Mouse (Mus musculus): ENCODE measurements around the gene Slc44a5. TPM values are rescaled to one million over a fixed set of nuclear protein-coding genes. Genes with fewer than 3 reads are reported as not detected.
A peak's percentile ranks its signal among the peaks of the same experiment; 100 is the strongest.

Slc44a5 gene
- total RNA-seq, 2 experiments from 2014 or later, result not detected

DNA sequence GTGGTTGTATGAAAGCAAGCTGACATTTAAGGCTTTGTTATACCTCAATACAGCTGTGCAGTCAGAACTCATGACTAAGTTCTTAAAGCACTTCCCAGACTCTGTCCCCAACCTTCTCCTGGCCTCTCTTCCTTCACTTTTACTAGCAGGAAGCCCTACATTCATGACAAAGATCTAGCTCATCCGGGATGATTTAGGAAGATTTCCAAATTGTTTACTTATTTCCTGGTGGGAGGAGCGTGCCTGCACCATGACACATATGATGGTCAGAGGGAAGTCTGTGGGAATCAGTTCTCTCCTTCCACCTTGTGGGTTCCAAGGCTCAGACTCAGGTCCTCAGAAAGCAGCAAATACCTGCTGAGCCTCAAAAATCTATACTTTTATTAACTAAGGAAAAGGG lies 317.1 kb downstream of the Slc44a5 start:
- no peak for ATAC-seq (replicated peaks; ENCODE audit: poor library complexity, severe bottlenecking)

GRCm38 (mm10) chr3:154292126-154292525 lies 318.9 kb downstream of the Slc44a5 start:
- no peak for ATAC-seq (replicated peaks; ENCODE audit: poor library complexity, severe bottlenecking)

DNA sequence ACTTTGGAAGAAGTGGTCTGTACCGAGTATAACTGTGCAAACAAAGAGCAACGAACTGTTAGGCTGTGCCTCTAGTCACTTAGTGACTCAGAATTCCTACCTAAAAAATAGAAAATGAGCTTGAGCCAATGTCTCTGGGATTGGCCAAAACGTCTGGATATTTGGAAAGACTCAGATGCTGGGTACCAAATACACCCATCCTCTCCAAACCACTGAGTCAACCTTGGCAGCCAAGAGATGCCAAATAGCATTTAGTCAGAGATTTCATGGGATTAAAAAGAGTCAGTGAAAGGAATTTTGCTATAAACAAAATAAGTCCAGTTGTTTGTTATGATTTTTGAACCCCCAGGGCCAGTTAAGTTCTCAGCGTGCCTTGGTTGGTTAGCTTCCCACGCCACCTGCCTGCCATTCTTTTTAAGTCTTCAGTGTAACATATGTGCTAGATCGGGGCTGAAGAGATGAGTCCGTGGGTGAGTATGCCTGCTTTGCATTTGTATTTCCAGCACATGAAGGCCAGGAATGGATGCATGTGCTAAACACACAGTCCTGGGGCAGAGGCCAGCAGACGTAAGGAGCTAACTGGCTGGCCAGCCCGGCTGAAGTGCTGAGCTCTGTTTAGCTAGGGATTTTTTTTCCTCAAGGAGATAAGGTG lies 320.7 kb downstream of the Slc44a5 start:
- no peak for ATAC-seq (replicated peaks; ENCODE audit: poor library complexity, severe bottlenecking)

DNA sequence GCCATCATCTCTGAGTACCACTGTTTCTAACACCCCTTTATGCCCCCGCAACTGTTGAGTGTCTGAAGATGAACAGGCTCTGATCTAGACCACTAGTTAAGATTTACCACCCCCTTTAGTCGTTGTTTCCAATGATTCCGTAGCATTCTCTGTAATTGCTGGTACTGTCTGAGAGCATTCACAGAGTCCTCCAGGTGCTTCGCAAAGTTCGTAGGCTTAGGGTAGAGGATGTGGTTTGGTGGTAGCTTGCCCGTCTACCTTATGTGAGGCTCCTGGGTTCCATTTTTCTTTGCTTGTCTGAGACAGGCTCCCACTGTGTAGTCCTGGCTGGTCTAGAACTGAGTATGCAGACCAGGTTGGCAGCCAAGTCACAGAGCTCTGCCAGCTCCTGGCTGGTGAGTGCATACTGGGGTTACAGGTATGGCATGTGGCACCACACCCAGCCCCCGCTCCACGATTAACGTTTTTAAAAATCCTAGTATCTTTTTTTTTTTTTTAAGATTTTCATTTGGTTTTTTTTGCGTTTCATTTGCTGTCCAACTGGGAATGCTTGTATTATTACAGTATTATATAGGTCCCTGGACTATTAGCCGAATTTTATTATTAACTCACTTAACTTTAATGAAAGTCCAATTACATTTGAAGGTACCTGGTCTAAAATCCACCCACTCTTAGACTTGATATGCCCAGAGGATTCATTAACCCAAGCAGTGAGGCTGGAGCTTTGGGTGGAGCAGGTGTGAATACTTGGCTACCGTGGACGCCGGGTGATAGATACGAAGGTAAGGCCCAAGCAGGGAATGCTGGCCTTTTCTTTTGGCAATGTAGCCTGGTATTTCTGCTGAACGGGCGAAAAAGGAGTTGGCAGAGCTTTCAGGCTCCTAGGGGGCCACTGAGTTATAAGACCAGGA lies 321.9 kb downstream of the Slc44a5 start:
- ATAC-seq (replicated peaks; ENCODE audit: poor library complexity, severe bottlenecking), result no peak

GRCm38 (mm10) chr3:154297499-154297898 lies 324.3 kb downstream of the Slc44a5 start:
- no peak for ATAC-seq (replicated peaks; ENCODE audit: poor library complexity, severe bottlenecking)

DNA sequence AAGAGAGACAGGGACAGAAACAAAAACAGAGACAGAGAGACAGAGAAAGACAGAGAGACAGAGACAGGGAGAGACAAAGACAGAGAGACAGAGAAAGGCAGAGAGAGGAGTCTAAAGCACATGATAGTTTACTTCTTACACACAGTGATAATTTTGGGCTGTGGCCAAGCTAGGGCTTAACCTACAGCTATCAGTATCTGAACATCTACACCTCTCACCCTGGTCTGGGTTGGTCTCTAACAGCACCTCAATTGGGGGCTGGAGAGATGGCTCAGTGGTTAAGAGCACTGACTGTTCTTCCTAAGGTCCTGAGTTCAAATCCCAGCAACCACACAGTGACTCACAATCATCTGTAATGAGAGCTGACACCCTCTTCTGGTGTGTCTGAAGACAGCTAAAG lies 325.3 kb downstream of the Slc44a5 start:
- no peak for ATAC-seq (replicated peaks; ENCODE audit: poor library complexity, severe bottlenecking)

DNA sequence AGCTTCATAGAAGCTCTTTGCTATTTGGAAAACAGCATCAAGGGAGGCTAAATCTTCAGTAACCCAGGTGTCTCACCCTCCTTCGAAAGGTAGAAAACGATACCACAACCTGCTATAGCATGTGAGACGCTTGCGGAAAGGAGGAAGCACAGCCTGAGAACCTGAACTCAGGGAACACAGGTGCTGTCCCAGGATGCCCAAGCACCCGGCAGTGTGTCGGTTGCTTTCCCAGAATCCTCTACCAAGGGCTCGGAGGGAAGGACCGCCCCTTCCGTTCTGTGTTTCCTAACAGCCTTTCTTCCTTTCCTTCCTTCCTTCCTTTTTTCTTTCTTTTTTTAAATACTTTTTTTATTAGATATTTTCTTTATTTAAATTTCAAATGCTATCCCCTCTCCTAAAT lies 326.8 kb downstream of the Slc44a5 start:
- ATAC-seq (replicated peaks; ENCODE audit: poor library complexity, severe bottlenecking), result no peak

GRCm38 (mm10) chr3:154301102-154301501 lies 327.9 kb downstream of the Slc44a5 start:
- peak; percentile 56 for ATAC-seq (replicated peaks; ENCODE audit: poor library complexity, severe bottlenecking)

- ATAC-seq (replicated peaks; ENCODE audit: poor library complexity, severe bottlenecking), result no peak
Measured at GRCm38 (mm10) chr3:154305163-154305884, 332.1 kb downstream of the Slc44a5 start.

DNA sequence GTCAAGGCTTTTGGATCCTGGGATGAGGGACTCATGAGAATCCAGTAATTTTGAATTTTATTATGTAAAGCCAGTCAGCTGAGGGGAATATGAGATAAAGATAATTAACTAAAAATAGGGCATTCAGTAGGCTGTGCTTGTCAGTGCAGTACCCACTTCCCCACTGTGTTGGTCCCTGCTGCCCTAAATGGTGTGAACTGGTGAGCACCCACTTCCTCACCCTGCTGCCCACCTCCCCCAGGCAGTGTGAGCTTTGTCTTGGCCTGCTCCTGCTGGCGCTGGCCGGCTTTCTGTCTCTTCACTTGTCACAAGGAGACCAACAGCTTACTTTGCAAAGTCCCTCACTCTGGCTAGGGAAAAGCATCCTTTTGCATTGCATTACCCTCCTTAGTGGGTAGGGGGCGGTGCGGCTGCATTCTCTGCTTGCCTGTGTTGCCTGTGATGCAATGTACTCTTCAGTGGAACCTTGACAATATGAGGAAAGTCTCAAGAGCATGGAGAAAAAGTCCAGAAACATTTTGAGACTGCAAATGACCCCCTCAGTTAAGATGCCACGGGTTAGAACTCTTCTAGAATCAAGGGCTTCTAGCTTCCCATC lies 344.5 kb downstream of the Slc44a5 start:
- peak; percentile 92 for ATAC-seq (replicated peaks; ENCODE audit: poor library complexity, severe bottlenecking)

Other genes with a start within 250 kb of the Slc44a5 start
- 2.6 and 4.2 TPM in 2 replicates for gene St6galnac3, start 248.3 kb upstream of the Slc44a5 start, total RNA-seq (2014; fragmentation: Nextera tagmentation)
- gene St6galnac3, start 248.3 kb upstream of the Slc44a5 start, total RNA-seq (2017), result 0.31 and 0.90 TPM in 2 replicates
- gene Asb17, start 129.2 kb upstream of the Slc44a5 start, total RNA-seq (2014; fragmentation: Nextera tagmentation), result not detected in 2 replicates
- gene Asb17, start 129.2 kb upstream of the Slc44a5 start, total RNA-seq (2017), result not detected in 2 replicates
- gene Msh4, start 67.3 kb upstream of the Slc44a5 start, total RNA-seq (2014; fragmentation: Nextera tagmentation), result not detected in 2 replicates
- not detected in 2 replicates for gene Msh4, start 67.3 kb upstream of the Slc44a5 start, total RNA-seq (2017)
- 97.2 and 123 TPM in 2 replicates for gene Rabggtb, start 60.4 kb upstream of the Slc44a5 start, total RNA-seq (2014; fragmentation: Nextera tagmentation)
- 118 and 137 TPM in 2 replicates for gene Rabggtb, start 60.4 kb upstream of the Slc44a5 start, total RNA-seq (2017)
- gene Acadm, start 28.8 kb upstream of the Slc44a5 start, total RNA-seq (2014; fragmentation: Nextera tagmentation), result 73.9 and 78.5 TPM in 2 replicates
- gene Acadm, start 28.8 kb upstream of the Slc44a5 start, total RNA-seq (2017), result 185 and 291 TPM in 2 replicates

Data from granulocyte monocyte progenitor cell, adult 5-6 weeks (primary cell).